Mouse (Mus musculus) embryonic fibroblast, embryonic 13.5 days (primary cell): ENCODE results near the gene Sox30. TPM values are rescaled to one million over a fixed set of nuclear protein-coding genes. Genes with fewer than 3 reads are reported as not detected.
"Not testable (repeated sequence)": the region's sequence is repeated elsewhere in the genome, so short reads cannot be mapped to it uniquely, and the experiment has no call there.

Experiments
- H3K27ac ChIP-seq: 2 replicates; pipeline ENCODE4 v1.5.1; 2012; ENCODE audit warnings: low read length, control low read depth, inconsistent platforms; ENCODE audit not compliant: insufficient read depth
- H3K4me1 ChIP-seq: 2 replicates; pipeline ENCODE4 v1.6.1; 2011; ENCODE audit warnings: low read length; ENCODE audit not compliant: control insufficient read depth, insufficient read depth
- H3K4me3 ChIP-seq: 2 replicates; pipeline ENCODE4 v1.5.1; 2011; ENCODE audit warnings: mild to moderate bottlenecking, control low read depth, low read length; ENCODE audit not compliant: insufficient read depth
- CTCF ChIP-seq: IDR thresholded peaks from 2 replicates; pipeline ENCODE4 v1.5.1; 2011; ENCODE audit warnings: mild to moderate bottlenecking, control low read depth, low read length, moderate library complexity, borderline replicate concordance; ENCODE audit not compliant: insufficient read depth
- POLR2A ChIP-seq: IDR thresholded peaks from 2 replicates; pipeline ENCODE4 v1.6.1; 2011; ENCODE audit warnings: low read depth, mild to moderate bottlenecking, control low read depth, low read length, moderate library complexity
- polyA plus RNA-seq: library from polyadenylated mRNA; stranded (reverse); fragments of >200 nt; gene quantifications from 2 replicates; pipeline ENCODE4 v1.2.4, GENCODE M21; 2011; ENCODE audit warnings: low read depth; ENCODE audit not compliant: missing spikeins, insufficient read length

Gene Sox30
- polyA plus RNA-seq, 1 experiment = not detected

- H3K4me1 ChIP-seq = peaks cover 3% of the 10 kb centered on the region; the same call in 1 of the 2 replicates
- no peak overlapping the region for H3K4me3 ChIP-seq
- no peak overlapping the region for H3K27ac ChIP-seq
Measured at GRCm38 (mm10) chr11:46032956-46033355, 52.8 kb downstream of the Sox30 start.

GRCm38 (mm10) chr11:46036374-46036773 lies 56.3 kb downstream of the Sox30 start:
- Histone ChIP-seq H3K27ac (no peak overlapping the region), H3K4me3 (no peak overlapping the region), H3K4me1 (peaks cover 14% of the 10 kb centered on the region)
- no peak for TF ChIP-seq CTCF

More at GRCm38 (mm10) chr11:46032956-46033355, 52.8 kb downstream of the Sox30 start:
- TF ChIP-seq POLR2A (no peak), CTCF (no peak)

- Histone ChIP-seq H3K4me3 (no peak overlapping the region), H3K4me1 (peaks cover 10% of the 10 kb centered on the region; the same call in 1 of the 2 replicates), H3K27ac (peak overlapping the region; percentile 71)
- no peak for TF ChIP-seq POLR2A
- TF ChIP-seq CTCF = no peak
Measured at GRCm38 (mm10) chr11:46038901-46039300, 58.8 kb downstream of the Sox30 start.

- Histone ChIP-seq H3K27ac (peak overlapping the region; percentile 91), H3K4me3 (no peak overlapping the region), H3K4me1 (peaks cover 10% of the 10 kb centered on the region; the same call in 1 of the 2 replicates)
- no peak for TF ChIP-seq POLR2A
- no peak for TF ChIP-seq CTCF
Measured at GRCm38 (mm10) chr11:46039335-46039734, 59.2 kb downstream of the Sox30 start.

GRCm38 (mm10) chr11:46040841-46041556 lies 60.9 kb downstream of the Sox30 start:
- TF ChIP-seq POLR2A = no peak
- no peak for TF ChIP-seq CTCF
- no peak overlapping the region for H3K27ac ChIP-seq
- peaks cover 10% of the 10 kb centered on the region; the same call in 1 of the 2 replicates for H3K4me1 ChIP-seq
- H3K4me3 ChIP-seq = no peak overlapping the region

GRCm38 (mm10) chr11:46041607-46042267 lies 61.6 kb downstream of the Sox30 start:
- Histone ChIP-seq H3K4me1 (peaks cover 10% of the 10 kb centered on the region; the same call in 1 of the 2 replicates), H3K4me3 (no peak overlapping the region), H3K27ac (no peak overlapping the region)
- TF ChIP-seq POLR2A (no peak), CTCF (no peak)

- no peak overlapping the region for H3K4me3 ChIP-seq
Measured at GRCm38 (mm10) chr11:46044781-46045180, 64.7 kb downstream of the Sox30 start.

GRCm38 (mm10) chr11:46047264-46047663 lies 67.2 kb downstream of the Sox30 start:
- Histone ChIP-seq H3K4me1 (no peaks in the 10 kb centered on the region), H3K27ac (no peak overlapping the region)
- TF ChIP-seq POLR2A = no peak
- no peak for TF ChIP-seq CTCF

More at GRCm38 (mm10) chr11:46044781-46045180, 64.7 kb downstream of the Sox30 start:
- 0 out of 2 replicates have a peak, but pooled peaks cover under 1% of the 10 kb centered on the region for H3K4me1 ChIP-seq
- H3K27ac ChIP-seq = no peak overlapping the region
- TF ChIP-seq POLR2A = no peak

GRCm38 (mm10) chr11:46052105-46052659 lies 72.1 kb downstream of the Sox30 start, which contains the start of gene Gm12166:
Gene Gm12166, minus strand, starts transcription at chr11:46052321.
- H3K27ac ChIP-seq, H3K4me3 ChIP-seq, H3K4me1 ChIP-seq: not testable (repeated sequence)
- peak; percentile 39; the same call in 1 of the 2 replicates for TF ChIP-seq CTCF

More at GRCm38 (mm10) chr11:46047264-46047663, 67.2 kb downstream of the Sox30 start:
- no peak overlapping the region for H3K4me3 ChIP-seq

- not testable (repeated sequence) for H3K4me3 ChIP-seq, H3K4me1 ChIP-seq, H3K27ac ChIP-seq
Measured at GRCm38 (mm10) chr11:46053457-46053856, 73.3 kb downstream of the Sox30 start.
